Mouse (Mus musculus) fibroblast of lung, adult 2 months (primary cell): ENCODE data around the gene Abhd12b.

Experiments used
- DNase-seq: peaks from one replicate; pipeline ENCODE4 v3.0.0-alpha.2; 2011; ENCODE audit warnings: low read depth

Gene Abhd12b

DNA sequence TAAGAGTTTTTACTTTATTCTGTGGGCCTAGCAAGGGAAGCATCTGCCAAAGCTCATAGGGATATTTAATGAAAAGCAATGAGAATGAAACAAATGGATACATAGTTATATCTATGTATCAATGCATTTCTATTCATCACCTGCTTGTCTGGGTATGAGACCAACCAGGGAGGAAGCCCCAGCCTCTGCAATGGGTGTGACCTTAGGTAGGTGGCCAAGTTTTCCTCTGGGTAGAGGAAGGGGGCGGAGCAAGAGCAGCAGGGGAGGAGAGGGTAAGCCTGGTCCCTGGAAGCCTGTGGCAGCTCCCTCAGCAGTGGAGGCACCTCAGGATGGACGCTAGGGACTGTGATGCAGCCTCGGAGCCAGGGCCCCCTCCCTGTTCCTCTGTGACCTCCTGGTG, at the start of gene Abhd12b:
Abhd12b (plus strand) TSS at position 301 of the 400 bp plus-strand sequence.
- no peak for DNase-seq

DNA sequence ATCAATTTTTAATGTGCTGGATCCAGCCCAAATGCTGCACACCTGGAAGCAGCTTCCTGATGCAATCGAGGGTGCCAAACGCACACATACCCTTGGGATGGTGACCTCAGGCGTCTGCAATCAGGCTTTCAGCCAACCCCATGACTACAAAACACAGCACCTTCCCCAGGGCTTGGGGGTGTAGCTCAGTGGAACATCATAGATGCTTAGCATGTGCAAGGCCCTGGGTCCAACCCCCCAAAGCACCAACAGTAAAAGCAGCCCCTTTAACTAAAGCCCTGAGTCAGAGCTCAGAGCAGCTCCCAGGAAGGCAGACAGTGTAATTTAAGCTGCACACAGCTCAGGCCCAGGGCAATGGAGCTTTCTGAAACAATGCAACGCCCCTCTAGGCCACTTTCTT, 49.7 kb upstream of the Abhd12b start:
- no peak for DNase-seq

DNA sequence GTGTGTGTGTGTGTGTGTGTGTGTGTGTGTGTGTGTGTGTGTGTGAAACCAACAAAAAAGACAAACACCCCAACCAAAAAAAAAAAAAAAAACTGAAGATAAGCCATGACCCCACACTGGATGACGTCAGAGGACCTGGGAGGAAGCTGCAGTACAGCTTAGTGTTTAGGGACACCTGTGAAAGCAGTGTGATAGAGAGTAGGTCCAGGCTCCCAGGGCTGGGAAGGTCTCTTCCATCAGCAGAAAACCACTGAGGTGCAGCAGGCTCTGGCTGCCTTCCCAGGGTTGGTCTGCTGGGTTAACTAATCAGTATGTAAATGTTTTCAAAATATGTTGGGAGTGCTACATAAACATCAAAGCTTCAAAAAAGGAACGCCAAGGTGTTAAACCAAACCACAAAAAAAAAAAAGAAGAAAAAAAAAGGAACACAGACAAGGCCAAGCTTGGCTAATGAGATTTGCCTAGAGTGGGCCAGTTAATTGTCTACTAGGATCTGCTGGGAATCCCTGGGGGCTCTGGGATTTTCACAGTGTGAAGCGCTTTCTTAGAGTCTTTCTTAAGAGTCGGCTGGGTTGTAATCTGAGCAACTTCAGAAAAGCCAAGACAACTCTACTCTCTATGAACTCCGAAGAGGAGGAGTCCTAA, 49.0 kb upstream of the Abhd12b start:
- no peak for DNase-seq

DNA sequence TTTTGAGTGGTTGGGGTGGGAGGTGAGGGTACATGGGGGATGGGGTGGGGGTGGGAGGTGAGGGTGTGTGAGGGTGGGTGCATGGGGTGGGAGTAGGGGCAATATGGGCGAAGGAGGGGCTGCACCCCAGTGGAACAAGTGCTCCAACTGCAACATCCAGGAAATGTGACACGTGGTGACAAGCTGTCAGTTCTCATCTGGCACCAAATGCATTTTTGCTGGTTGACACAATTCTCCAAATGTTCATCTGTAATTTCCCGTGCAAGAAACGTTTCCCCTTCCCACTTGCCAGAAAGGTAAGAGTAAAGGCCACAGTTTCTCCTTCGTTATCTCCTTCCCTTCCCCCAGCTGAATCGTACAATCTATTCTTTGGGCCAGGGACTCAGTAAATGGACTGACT, 48.1 kb upstream of the Abhd12b start:
- no peak for DNase-seq

DNA sequence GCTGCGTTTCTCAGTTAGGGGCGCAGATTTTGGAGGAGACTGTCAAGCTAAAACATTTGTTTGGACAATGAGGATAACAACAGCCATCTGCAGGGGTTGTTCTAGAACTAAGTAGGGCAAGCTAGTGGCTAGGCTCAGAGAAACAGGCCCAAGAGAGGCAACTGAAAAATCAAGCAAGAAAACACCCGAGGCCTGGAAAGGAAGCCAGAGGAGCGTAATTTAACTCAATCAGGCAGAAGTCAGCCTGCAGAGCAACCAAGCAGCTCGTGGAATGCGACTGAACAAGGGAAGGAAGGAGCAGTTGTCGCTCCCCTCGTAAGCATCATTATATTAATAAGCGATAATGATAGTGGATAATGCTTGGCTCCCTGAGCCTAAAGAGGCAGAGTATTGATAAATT, 47.4 kb upstream of the Abhd12b start:
- DNase-seq = no peak

DNA sequence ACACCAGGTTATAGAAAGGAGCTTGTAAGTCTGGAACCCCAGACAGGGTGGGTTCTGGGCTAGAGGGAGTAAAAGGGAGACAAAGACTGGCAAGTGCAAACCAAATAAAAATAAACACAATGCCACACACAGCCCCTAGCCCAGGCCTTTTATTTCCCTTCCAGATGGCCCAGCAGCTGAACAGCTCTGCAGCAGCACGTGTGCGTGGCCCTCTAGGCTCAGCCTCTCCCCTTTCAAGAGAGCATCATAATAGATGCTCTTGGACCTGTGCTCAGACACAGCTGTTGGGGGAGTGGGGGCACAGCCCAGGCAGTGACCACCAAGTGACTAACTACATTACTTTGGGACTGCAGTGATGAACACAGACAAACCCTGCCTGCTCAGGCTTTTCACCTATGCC, 45.8 kb upstream of the Abhd12b start:
- DNase-seq = no peak

DNA sequence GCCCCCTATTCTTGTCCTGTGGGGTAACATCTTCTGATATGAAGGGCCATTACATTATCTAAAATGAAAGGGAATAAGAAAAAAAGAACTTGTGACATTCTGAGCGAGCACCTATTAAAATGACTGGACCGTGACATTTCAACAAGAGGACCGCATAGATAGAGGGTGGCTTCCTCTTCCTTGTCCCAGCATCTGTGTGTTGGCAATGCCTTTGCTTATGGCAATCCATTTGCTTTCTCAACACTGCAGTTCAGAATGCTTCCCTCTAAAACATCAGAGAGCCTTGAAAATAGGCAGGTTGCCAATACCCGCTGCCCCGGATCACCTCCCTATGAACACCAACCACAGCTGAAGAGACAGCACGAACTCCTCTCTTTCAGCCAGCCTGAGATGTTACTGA, 44.0 kb upstream of the Abhd12b start:
- DNase-seq = no peak

DNA sequence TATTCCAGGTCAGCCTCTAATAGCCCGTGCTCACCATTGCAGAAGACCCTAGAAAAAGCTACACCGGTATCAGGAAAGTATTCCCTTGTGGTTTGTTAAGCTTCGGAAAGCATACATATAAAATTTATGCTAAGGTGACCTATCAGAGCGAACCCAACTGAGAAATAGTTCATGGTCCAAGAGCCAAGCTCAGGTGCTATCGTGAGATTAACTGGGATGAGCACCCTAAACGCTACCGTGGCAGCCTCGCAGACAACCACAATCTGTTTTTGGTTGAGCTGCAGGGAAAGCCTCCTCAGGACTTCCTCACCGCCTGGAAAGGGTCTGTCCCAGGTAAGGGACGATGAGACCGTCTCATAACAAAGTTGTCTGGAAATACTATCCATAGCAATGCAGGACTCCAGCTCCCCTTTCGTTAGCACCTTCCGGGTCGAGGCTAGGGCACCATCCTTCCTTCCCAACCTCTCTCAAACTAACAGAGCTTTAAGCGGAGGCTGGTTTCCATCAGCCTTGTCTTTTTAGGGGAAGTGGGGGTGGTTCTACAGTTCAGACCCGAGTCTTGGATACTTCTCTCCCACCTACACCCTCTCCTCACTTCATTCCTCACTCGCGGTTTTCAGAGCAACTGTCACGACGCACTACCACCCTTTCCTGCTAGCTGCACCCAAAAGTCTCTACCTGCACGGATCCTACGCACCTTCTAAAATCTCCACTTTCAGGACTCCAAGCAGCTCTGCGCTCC, 43.4 kb upstream of the Abhd12b start:
- DNase-seq = no peak

DNA sequence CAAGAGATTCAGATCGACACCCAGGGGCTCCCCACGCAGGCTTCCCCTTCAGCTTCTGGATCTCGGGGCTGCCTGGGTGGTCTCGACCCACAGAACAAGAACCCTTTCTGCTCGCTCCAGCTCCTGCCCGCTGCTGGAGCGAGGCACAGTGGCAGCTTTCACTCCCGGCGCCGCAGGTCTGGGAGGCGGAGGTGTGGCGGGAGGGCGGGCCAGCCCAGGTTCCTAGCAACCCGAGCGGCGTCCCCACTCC, 42.9 kb upstream of the Abhd12b start:
- no peak for DNase-seq

DNA sequence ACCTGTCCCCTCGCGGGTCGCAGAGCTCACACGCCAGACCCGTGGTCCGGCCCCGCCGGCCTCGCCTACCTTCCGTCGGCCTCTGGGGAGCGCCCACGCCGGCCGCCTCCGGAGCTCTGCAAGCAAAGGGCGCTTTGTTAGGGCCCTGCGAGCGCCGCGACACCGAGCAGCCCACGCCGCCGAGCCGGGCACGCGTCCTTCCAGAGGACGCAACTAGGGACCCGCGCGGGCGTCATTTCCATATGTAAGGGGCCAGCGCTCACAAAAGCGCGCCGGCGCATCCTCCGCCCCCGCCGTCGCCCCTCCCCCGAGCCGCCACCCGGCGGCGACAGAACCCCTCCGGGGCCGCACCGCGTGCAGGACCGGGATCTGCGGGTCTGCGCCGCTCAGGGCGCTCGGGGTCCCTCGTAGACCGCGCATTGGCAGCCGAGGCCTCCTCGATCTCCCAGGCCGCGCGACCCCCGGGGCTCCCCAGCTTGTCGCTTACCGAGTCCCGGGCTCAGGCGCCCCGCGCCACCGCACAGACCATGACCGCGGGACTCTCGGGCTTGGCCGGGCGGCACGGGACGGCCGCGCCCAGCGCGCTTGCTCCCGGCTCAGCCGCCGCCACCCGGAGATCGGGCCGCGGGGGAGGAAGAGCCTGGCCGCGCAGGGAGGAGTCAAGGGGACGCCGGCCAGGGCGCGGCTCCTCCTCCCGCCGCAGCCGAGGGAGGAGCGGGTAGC, 42.4 kb upstream of the Abhd12b start:
- DNase-seq = peak; percentile 13

DNA sequence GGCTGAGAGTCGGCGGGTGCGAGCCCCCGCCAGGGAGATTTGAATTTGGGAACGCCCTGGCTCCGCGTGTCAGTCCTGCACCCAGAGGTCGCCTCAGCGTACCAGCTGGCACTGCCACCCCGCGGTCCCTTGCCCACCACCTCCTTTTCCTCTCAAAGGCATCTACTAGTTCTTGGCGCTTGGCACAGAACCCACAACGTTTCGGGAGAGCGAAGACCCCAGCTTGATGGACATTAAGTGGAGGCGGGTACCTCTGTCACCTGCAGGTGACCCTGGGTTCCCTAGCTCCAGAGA, 41.9 kb upstream of the Abhd12b start:
- no peak for DNase-seq

DNA sequence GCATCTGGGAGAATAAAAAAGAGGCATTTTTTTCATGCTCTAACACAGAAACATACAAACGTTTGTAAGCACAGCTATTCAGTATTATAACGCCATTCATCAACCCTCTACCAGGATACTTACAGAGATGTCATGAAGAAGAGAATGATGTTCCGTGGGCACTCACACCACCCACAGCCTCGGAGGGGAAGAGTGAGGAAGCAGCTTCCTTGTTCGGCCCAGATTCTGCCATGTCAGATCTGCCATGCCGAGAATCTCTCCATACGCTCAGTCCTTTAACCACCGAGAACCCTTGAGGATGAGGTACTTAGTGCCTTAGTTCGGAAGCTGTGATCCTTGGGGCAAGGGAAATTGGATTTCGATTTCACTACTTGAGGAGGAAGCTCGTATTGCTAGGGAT, 40.6 kb upstream of the Abhd12b start, which contains the start of gene Nin:
Nin (minus strand) TSS at position 367 of the 400 bp plus-strand sequence.
- no peak for DNase-seq

DNA sequence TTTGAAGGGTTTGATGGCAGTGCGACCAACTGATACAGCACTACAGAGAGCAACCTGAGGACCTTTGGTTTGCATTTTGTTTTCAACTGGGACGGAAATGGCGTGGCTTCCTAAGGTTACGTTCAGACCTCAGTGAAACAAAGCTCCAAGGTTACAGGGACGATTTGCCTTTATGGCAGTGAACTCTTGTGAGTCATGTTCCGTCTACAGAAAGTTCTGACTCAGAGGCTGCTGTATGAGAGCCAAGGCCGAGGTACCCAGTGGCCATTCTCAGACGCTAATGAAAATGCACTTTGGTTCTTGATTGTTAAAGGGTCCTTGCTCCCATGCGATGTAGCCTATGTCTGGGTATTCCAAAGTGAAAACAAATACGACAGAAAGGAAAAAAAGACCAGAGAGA, 36.8 kb upstream of the Abhd12b start:
- peak; percentile 45 for DNase-seq

DNA sequence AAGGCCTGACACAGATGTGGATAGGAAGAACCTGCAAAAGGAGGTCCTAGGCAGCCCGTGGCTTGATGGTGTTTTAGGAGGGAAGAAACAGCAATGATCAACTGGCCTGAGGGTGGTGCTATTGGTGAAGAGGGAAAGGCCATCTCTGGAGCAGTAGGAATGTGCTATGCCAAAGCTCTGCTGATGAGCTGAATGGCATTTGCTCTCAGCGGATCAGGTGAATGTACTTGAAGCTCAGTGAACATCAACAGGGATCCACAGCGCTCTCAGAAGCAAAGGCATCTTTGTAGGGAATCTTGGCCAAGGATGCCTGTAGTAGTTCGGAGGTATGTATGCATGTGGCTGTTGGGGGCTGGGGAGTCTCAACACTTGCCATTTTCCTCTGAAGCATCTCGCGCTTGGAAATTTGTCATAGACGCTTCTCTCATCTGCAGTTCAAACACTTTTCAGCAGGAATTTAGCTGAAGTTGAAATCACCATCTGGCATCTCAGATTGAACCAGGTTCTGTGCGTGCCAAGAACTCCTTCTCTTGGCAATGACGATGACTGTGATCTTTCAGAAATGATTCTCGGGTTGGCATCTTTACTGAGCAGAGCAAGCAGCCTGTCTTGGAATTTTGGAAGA, 35.1 kb upstream of the Abhd12b start:
- no peak for DNase-seq

DNA sequence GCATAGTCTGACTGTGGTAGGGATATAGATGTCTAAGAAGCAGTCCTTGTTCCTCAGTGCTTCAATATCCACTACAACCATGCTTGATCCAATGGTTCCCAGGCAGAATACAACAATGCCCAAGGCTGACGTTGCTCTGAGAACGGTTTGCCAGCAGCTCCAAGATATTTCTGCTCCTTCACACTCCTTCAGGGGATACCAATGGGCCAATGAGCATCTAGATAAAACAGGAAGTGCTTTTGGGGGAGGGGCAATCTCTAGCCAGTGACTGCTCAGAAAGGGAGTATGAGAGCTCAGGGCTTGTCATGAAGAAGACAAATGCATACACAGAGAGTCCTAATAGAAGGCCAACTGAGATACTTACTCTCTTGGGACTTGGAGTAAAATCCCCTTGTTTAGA, 34.4 kb upstream of the Abhd12b start:
- DNase-seq = no peak

DNA sequence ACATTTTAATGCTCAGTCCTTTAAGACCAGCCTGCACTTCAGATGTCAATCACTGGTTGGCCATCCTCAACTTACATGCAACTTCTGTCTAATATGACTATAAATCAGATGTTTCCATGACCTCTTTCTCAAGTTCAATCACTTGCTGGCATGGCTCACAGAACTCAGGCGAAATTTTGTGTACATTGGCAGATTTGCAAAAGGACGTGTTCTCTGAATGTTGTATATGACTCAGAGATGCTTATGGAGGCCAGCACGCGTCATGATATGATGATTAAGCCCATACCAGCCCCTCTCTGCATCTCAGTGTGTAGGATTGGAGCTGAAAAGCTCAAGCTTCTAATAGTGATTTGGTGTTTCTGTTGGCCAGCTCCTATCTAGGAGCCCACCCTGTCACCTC, 27.3 kb upstream of the Abhd12b start:
- DNase-seq = peak; percentile 20

DNA sequence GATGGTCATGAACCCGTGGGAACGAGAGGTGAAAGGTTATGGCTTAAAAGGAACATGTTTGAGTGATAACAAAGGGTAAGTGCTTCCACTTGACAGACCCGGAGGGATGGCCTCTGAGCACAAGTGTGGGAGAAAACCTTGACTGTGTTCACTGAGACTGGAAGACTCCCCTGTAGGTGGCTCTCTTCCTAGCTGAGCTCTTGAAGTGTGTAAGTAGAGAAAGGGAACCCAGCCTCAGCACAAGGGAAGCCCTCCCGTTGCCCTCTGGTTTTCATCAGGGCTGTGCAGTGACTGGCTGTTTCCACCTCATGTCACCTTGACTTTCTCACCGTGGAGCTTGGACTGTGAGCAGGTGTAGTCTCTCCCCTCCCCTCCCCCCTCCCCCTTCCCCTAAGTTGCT, 24.8 kb upstream of the Abhd12b start:
- no peak for DNase-seq

DNA sequence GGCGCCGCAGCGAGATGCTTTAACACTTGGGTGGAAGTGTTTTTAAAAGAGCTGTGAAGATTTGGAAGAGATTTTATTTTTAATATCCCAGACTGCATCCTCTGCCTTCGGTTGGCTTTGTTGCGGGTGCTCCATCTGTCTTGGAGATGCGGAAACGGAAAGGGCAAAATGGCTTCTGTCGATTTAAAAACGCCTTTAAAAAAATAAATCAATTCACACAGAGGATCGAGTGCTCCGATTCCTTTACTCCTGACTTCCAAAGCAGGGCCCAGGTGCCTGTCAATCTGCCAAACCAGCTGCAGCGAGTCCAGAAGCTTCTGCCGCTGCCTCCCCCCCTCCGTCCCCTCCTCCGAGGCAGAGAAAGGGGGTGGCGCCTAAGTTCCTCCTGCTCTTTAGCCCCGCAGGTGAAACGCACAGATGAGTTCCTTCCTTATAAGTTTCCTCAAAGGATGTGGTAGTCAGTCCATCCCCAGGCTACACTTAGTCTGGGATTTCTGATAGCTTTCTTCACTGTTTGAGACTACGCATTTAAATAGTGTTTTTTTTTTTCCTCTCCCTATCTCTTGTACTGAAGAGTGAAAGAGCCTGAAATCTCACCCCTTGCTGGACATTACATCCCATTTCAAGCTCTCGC, 22.8 kb upstream of the Abhd12b start:
- no peak for DNase-seq

DNA sequence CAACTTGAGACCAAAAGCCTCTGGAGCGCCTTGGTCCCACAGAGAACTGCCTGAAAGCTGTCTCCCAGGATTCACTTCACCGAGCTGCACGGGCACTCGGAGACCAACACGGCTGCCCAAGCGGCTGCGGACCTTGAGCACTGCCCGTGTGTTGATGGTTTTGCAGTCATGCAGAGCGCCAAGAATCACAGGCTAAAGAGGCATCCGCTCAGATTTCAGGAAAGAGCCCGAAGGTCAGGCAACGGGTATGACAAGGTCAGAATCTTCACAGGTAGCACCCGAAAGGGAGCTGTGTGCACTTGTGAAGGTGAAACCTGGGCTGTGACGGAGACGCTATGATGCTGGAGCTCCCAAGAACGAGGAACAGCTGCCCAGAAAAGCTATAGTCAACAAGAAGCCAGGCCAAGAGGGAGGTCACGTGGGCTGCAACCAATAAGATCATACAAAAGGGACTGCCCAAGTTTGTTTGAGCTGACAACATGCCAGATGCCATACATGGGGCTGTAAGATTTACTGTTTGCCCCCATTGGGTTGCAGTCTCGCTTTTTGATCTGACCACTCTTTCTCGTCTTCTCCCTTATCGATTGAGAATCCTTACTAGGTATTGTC, 19.2 kb upstream of the Abhd12b start:
- DNase-seq = no peak

DNA sequence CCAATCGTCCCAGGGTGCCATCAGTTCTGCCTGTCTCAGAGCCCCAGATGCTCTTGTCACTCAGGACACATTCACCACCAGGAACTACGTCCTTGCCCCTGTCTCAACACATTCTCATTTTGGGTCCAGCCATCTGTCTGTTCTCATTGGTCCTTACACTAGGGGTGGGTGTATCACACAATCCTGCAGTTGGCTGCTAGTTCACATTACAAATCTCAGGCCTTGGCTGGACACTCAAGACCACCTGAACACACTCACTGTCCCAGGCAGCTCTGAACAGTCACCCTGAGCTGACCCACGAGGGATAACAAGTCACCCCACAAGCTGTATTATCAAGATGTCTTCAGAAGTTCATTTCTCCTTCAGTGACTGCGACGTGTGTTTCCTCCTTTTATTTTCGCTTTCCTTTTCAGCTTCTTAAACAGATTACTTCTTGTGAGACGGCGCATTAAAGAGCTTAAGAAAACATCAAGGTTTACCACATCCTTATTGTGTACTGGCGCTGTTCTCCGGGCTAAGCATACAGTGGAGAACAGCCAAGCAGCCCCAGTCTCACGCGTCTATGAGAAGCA, 17.7 kb upstream of the Abhd12b start:
- DNase-seq = no peak

DNA sequence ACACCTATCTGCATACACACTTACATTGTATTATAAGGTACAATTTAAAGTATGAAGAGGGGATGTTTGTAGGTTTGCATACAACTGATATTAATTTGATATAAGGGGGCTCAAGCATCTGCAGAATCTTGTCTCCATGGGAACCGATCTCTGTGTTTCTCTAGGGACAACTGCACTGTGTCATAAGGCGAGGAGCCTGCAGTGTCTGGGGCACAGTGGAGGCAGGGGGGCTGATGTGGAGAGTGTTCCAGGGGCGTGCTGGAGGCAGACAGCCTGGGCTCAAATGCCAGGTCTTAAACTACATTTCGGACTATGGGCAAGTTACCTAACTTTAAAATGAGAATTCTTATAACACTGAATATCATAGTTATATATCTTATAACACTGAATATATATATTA, 16.8 kb upstream of the Abhd12b start:
- DNase-seq = no peak

DNA sequence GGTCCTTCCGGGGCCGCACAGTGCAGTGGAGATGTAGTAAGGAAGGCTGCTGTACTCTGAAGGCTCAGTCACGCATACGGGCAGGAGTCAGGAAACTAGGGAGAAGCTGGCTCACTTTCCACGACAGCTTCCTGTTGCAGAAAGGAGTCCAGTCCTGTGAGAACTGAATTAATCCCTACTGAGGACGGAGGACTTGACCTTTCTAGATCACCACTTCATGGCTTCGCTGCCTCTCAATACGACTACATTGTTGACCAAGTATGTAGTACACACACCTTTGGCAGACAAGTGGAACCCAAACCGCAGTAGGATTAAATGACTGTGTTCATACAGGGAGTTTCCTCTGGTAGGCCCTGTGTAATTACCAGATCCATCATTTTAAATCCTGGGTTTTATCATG, 16.3 kb upstream of the Abhd12b start:
- DNase-seq = no peak
